Mouse (Mus musculus) E14TG2a.4 (cell line): ENCODE results near the gene Vps29.

ENCODE experiments used
- H3K27me3 ChIP-seq: 2 replicates; pipeline ENCODE4 v1.6.1; 2014; ENCODE audit warnings: low read length, control low read depth; ENCODE audit not compliant: insufficient read depth
- H3K36me3 ChIP-seq: 2 replicates; pipeline ENCODE4 v1.6.1; 2014; ENCODE audit warnings: low read length, control low read depth; ENCODE audit not compliant: insufficient read depth
- H3K4me1 ChIP-seq: replicated peaks from 2 replicates; pipeline ENCODE4 v1.6.1; 2014; ENCODE audit warnings: low read depth, low read length, control low read depth
- H3K4me3 ChIP-seq: replicated peaks from 2 replicates; pipeline ENCODE4 v1.5.1; 2014; ENCODE audit warnings: mild to moderate bottlenecking, low read length
- H3K9me3 ChIP-seq: 2 replicates; pipeline ENCODE4 v1.6.1; 2014; ENCODE audit warnings: low read length, control low read depth
- CTCF ChIP-seq: conservative IDR thresholded peaks from 2 replicates; pipeline ENCODE4 v1.5.1; 2014; ENCODE audit warnings: low read length
- NANOG ChIP-seq: IDR thresholded peaks from 2 replicates; pipeline ENCODE4 v1.6.1; 2014; ENCODE audit warnings: borderline replicate concordance, low read length, mixed read lengths
- POU5F1 ChIP-seq: IDR thresholded peaks from 2 replicates; pipeline ENCODE4 v1.6.1; 2014; ENCODE audit warnings: low read length, borderline replicate concordance

Vps29 gene

DNA sequence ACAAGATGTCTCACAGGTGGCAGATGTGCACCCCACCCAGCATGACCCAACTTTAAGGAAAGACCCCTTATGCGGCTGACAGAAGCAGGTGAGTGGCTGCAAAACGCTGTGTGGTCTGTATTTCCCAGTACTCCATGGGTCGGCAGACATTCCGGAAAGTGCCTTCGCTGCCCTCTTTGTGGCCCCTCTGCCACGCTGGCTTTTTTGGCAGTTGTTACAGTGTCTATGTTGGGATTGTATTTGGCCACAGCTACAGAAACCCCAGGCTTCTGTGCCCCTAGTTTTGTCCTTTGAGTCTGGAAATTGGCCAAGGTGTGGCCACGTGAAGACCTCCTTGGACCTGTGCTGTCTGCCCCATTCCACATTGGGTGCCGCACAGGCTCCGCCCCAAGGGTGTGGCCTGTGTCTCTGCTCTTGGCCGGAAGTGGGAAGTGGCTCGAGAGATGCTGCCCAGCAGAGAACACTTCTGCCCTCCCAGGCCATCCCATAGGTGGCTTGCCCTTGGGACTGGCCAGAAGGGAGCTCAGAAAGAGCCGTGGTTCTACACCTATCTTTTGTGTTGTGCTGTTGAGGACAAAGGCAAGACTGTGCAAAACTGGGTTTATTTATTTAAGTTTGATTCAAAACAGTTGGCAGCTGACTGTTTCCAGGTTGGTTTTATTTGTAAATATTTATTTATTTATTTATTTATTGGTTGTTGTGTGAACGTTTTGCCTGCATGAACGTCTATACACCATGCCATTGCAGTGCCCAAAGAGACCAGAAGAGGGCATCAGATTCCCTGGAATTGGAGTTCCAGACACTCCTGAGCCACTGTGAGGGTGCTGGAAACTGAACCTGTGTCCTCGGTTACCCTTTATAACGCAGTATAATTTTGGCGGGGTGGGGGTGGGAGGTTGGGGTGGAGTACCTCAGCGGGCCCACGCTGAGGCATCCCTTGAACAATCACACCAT is 55.8 kb downstream of the Vps29 start:
- Histone ChIP-seq H3K36me3 (peaks cover 28% of the 10 kb centered on the region), H3K27me3 (no peaks in the 10 kb centered on the region), H3K4me1 (peaks cover 17% of the 10 kb centered on the region), H3K9me3 (no peaks in the 10 kb centered on the region), H3K4me3 (peak overlapping the region; percentile 57)
- TF ChIP-seq CTCF (peak; percentile 77), POU5F1 (no peak)

- H3K36me3 ChIP-seq: peaks cover 8% of the 10 kb centered on the region
- no peak for TF ChIP-seq NANOG
Measured at GRCm38 (mm10) chr5:122411892-122412291, 57.7 kb downstream of the Vps29 start.

GRCm38 (mm10) chr5:122412826-122413225 is 58.7 kb downstream of the Vps29 start:
- Histone ChIP-seq H3K4me3 (no peak overlapping the region), H3K9me3 (peaks cover 2% of the 10 kb centered on the region), H3K36me3 (no peaks in the 10 kb centered on the region), H3K4me1 (peaks cover 17% of the 10 kb centered on the region), H3K27me3 (no peaks in the 10 kb centered on the region)
- no peak for TF ChIP-seq NANOG
- no peak for TF ChIP-seq CTCF
- TF ChIP-seq POU5F1: no peak

More at GRCm38 (mm10) chr5:122411892-122412291, 57.7 kb downstream of the Vps29 start:
- Histone ChIP-seq H3K27me3 (no peaks in the 10 kb centered on the region), H3K4me1 (peaks cover 17% of the 10 kb centered on the region), H3K4me3 (no peak overlapping the region), H3K9me3 (no peaks in the 10 kb centered on the region)

- Histone ChIP-seq H3K9me3 (peaks cover 11% of the 10 kb centered on the region), H3K36me3 (no peaks in the 10 kb centered on the region), H3K4me3 (no peak overlapping the region), H3K27me3 (no peaks in the 10 kb centered on the region), H3K4me1 (peaks cover 15% of the 10 kb centered on the region)
- no peak for TF ChIP-seq CTCF
- TF ChIP-seq POU5F1: no peak
- TF ChIP-seq NANOG: no peak
Measured at GRCm38 (mm10) chr5:122414351-122414750, 60.2 kb downstream of the Vps29 start.
